Mouse (Mus musculus) hematopoietic stem cell, adult 5-6 weeks (primary cell): ENCODE results near the gene Cth. TPM values are rescaled to one million over a fixed set of nuclear protein-coding genes. Genes with fewer than 3 reads are reported as not detected.
A peak's percentile ranks its signal among the peaks of the same experiment; 100 is the strongest.
"Not testable (repeated sequence)": the region's sequence is repeated elsewhere in the genome, so short reads cannot be mapped to it uniquely, and the experiment has no call there.

Experiments
- ATAC-seq, 2 experiments: fragments of 125-278 bp in 1 of 2; replicated peaks in 1 of 2; 2 replicates each; pipeline ENCODE4 v1.8.0; 2016 to 2017; ENCODE audit warnings: inconsistent platforms in 2 of 2, mild to moderate bottlenecking in 2 of 2, moderate number of reproducible peaks in 2 of 2, low read depth in 1 of 2, moderate TSS enrichment in 1 of 2; ENCODE audit not compliant: low FRiP score in 2 of 2, poor library complexity in 2 of 2, severe bottlenecking in 2 of 2, insufficient read depth in 1 of 2, low TSS enrichment in 1 of 2
- total RNA-seq: library from RNA; stranded (forward); fragments of 172-1452, 232-1000 nt; gene quantifications from 2 replicates; pipeline ENCODE4 v1.2.3, GENCODE M21; 2017

The Cth gene
- total RNA-seq, result 0.13 TPM in 1 of 2 replicates, not detected in the other

GRCm38 (mm10) chr3:157924692-157925328 is at the start of gene Cth:
Gene Cth, minus strand, starts transcription at chr3:157925077.
- peak; percentile 96 to 98 for ATAC-seq

- no peak for ATAC-seq
Measured at GRCm38 (mm10) chr3:157973236-157973635, 48.4 kb upstream of the Cth start.

DNA sequence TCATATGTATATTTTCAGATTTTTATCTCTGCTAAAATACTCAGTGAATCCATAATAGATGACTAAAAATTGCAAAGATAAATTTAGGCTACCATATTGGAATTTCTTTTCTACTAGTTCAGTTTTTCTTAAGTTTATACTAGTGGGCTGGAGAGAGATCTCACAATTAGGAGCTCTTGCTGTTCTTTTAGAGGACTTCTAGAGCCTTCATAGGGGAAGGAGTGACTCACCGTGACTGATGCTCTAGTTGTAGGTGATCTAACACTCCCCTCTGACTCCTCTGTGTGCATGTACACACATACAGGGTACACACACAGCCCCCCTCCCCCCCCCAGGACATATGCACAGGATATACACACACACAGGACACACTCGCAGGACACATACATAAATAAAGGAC is 46.3 kb upstream of the Cth start:
- ATAC-seq, result no peak

DNA sequence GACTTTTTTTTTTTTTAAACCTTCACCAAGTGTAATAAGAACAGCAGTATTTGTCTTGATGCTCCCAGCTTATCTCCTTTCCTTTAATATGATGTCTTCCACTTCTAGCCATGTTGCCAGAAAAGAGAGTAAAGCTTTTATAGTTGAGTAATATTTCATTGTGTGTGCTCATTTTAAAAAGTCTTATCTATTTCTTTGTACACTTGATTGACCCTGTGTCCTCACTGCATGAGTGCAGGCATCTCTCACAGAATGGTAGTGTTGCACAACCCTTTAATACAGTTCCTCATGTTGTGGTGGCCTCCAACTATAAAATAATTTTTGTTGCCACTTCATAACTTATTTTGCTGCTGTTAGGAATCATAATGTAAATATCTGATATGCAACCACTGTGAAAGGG is 32.4 kb upstream of the Cth start:
- ATAC-seq, result no peak

GRCm38 (mm10) chr3:157956201-157956600 is 31.3 kb upstream of the Cth start:
- no peak for ATAC-seq

DNA sequence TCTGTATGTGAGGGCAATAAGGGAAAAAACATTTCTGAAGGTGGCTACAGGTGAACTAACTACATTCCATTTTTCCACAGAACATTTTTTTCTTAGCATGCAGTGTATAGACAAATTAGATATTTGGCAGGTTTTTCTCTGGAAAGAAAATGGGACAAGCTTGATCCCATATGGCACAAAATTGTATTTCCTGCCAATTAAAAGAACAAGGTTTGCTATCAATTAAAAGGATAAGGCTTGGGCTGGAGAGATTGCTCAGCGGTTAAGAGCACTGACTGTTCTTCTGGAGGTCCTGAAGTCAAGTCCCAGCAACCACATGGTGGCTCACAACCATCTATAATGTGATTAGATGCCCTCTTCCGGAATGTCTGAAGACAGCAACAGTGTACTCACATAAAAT is 30.6 kb upstream of the Cth start:
- no peak for ATAC-seq

- no peak for ATAC-seq
Measured at GRCm38 (mm10) chr3:157952716-157953115, 27.8 kb upstream of the Cth start.

GRCm38 (mm10) chr3:157947383-157948280 is 22.8 kb upstream of the Cth start:
- ATAC-seq, result peak; percentile 14 to 43; a peak in 2 of 4 replicates

GRCm38 (mm10) chr3:157946843-157947358 is 22.0 kb upstream of the Cth start, which contains the start of gene Ankrd13c:
Gene Ankrd13c, plus strand, starts transcription at chr3:157947239.
- ATAC-seq, result peak; percentile 91 to 93

- ATAC-seq, result peak; percentile 89 to 96
Measured at GRCm38 (mm10) chr3:157938585-157938984, 13.7 kb upstream of the Cth start.

GRCm38 (mm10) chr3:157934301-157934823 is 9.5 kb upstream of the Cth start:
- no peak for ATAC-seq

- ATAC-seq, result not testable (repeated sequence)
Measured at GRCm38 (mm10) chr3:157933223-157933622, 8.3 kb upstream of the Cth start.

DNA sequence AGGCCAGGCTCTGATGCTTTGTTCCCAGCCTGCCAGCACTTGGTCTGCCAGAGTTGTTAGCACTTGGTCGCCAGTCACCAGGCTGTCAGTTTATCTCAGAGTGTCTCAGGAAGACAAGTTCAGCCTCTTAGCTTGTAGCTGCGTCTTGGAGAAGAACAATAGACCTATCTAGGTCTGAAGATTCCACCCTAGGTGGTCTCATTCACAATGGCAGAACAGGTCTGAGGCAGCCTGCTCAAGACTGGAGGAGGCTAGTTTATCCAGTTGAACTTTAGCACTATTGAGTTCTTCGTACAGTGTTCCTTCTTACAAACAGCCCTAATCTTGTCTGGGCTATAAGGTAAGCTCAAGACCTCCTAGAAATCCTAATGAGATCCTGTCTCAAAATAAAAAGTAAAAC is 7.2 kb upstream of the Cth start:
- ATAC-seq, result no peak

- 0 out of 4 replicates have a peak, but pooled peaks have one; percentile 37 to 67 for ATAC-seq
Measured at GRCm38 (mm10) chr3:157931592-157931991, 6.7 kb upstream of the Cth start.

- no peak for ATAC-seq
Measured at GRCm38 (mm10) chr3:157929417-157929816, 4.5 kb upstream of the Cth start.

- ATAC-seq, result no peak
Measured at GRCm38 (mm10) chr3:157928731-157929130, 3.9 kb upstream of the Cth start.

- no peak for ATAC-seq
Measured at GRCm38 (mm10) chr3:157926761-157927160, 1.9 kb upstream of the Cth start.
